Mouse (Mus musculus): Measurements from ENCODE around the gene Chil6. TPM values are rescaled to one million over a fixed set of nuclear protein-coding genes. Genes with fewer than 3 reads are reported as not detected.

Gene Chil6
- not detected for polyA plus RNA-seq (2014; fragmentation: Illumina TruSeq; extraction: RNeasy Lipid Tissue Mini Kit (QIAGEN cat#74804))

GRCm38 (mm10) chr3:106406082-106406481, at the start of gene Chil6:
TSS of gene Chil6 (minus strand) at chr3:106406182.

Other genes with a start within 250 kb of the Chil6 start
- 3.5 TPM for gene Chil3, start 238.6 kb downstream of the Chil6 start, polyA plus RNA-seq (2014; fragmentation: Illumina TruSeq; extraction: RNeasy Lipid Tissue Mini Kit (QIAGEN cat#74804))
- gene Chil4, start 186.7 kb downstream of the Chil6 start, polyA plus RNA-seq (2014; fragmentation: Illumina TruSeq; extraction: RNeasy Lipid Tissue Mini Kit (QIAGEN cat#74804)), result not detected
- 8.5 TPM for gene Dennd2d, start 76.2 kb upstream of the Chil6 start, polyA plus RNA-seq (2014; fragmentation: Illumina TruSeq; extraction: RNeasy Lipid Tissue Mini Kit (QIAGEN cat#74804))
- 272 TPM for gene Dram2, start 141.6 kb upstream of the Chil6 start, polyA plus RNA-seq (2014; fragmentation: Illumina TruSeq; extraction: RNeasy Lipid Tissue Mini Kit (QIAGEN cat#74804))
- gene Cept1, start 141.6 kb upstream of the Chil6 start, polyA plus RNA-seq (2014; fragmentation: Illumina TruSeq; extraction: RNeasy Lipid Tissue Mini Kit (QIAGEN cat#74804)), result 157 TPM